Mouse (Mus musculus): ENCODE data around the gene Nipal4.

Nipal4 gene

DNA sequence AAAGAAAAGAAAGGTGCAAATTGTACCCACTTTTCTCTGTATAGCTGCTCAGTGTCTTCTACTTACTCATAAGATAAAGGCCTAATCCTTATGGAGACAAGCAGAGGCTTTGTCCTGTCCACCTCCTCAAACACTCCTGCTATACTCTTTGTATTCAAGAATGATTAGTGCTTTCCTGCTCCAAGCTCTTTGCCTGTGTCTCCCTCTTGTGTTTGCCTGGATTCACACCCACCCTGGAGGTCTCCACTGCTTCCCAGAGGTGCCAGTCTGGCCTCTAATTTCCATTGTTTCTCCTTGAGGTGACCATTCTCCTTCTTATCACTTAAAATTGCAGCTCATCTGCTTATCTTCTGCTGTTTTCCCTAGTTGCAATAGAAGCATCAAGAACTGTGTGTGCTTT lies 8.8 kb downstream of the Nipal4 start:
- no peak for DNase-seq (ENCODE audit: low spot score)

- DNase-seq (ENCODE audit: low spot score) = no peak
Observed at GRCm38 (mm10) chr11:46156945-46157344, 9.4 kb downstream of the Nipal4 start.

DNA sequence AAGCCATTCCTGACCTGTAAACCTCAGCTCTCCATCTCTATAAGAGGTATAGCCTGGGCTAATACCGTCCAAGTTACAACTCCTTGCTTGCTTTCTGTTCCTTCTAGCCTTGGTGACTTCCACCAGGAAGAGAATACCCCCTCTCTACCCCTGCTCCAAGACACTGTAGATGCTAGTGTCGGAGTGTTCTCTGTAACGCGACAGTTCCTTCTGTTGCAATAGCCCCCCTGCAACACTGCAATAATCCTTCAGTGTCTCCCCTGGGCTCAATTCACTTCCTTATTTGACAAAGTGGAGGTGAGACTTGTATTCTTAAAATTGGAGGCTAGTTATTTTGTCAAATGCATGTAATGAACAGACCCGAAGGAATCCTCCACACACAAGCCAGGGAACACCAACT lies 19.7 kb downstream of the Nipal4 start:
- DNase-seq (ENCODE audit: low spot score) = no peak

DNA sequence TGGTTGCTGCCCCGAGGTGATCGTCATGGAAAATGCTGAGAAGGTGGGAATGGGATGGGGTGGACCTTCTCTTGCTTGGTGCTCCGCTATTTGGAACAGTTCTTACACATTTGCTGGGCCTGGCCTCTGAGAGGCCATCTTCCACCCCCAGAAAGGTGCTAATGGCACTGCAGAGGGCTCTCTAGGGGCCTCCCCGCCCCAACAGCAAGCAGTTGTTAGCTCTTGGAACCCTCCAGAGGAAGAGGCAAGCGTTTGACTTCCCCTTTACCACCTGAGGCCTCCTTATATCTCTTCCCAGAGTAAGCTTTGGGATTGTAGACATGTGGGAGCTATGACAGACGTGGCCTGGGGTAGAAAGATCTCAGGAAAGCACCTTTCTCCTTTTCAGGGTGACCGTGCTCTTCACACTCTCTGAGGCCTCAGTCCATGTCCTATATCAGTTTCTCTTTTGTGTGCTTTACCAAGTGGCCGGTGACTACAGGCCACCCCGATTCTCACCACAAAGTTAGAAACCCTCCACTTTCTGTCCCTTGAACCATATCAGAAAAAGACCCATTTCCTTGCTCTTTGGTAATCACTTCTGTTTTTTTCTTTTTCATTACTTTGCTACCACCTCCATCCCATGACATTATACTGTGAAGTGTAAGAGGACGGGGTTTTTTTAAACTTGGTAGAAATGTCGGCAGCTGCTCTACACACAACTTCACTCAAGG lies 21.0 kb downstream of the Nipal4 start:
- no peak for DNase-seq (ENCODE audit: low spot score)

DNA sequence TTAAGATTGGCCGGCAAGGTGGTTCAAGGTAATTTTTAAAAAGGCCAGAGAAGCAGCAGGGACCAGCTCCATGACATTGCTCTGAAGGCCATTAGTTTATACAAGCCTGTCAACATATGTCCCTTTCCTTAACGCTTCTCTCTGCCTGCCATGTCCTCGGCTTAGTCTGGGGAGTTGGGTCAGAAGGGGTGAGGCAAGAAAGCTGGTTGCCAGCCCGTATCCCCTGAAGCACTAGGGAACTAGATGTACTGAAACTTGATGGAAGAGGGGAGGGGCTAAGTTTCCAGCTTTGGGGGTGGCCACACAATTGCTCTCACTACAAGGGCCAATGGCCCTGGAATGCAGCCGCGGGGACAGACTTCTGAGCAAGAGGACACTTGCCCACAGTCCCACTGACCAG lies 23.0 kb downstream of the Nipal4 start:
- no peak for DNase-seq (ENCODE audit: low spot score)

GRCm38 (mm10) chr11:46134899-46135298 lies 31.4 kb downstream of the Nipal4 start:
- no peak for DNase-seq (ENCODE audit: low spot score)

- DNase-seq (ENCODE audit: low spot score) = no peak
Observed at GRCm38 (mm10) chr11:46131022-46131986, 35.0 kb downstream of the Nipal4 start.

DNA sequence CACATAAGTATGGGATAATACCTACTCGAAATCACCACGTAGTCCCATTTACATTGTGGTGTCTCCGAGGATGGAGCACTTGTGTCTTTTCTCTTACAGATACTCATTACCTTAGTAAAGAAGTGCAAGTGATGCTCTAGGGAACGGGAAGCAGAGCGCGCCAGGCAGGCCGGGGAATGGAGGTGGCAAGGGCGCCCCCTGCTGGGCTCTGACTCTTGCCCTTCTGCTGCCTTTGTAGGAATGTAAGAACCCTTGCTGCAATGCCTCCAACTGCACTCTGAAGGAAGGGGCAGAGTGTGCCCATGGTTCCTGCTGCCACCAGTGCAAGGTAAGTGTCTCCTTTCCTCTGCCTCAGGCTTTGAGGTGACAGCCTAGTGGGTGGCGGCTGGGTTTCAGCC lies 37.8 kb downstream of the Nipal4 start:
- no peak for DNase-seq (ENCODE audit: low spot score)

GRCm38 (mm10) chr11:46127621-46128547 lies 38.4 kb downstream of the Nipal4 start:
- peak; percentile 24 for DNase-seq (ENCODE audit: low spot score)

GRCm38 (mm10) chr11:46126827-46127410 lies 39.4 kb downstream of the Nipal4 start:
- no peak for DNase-seq (ENCODE audit: low spot score)

DNA sequence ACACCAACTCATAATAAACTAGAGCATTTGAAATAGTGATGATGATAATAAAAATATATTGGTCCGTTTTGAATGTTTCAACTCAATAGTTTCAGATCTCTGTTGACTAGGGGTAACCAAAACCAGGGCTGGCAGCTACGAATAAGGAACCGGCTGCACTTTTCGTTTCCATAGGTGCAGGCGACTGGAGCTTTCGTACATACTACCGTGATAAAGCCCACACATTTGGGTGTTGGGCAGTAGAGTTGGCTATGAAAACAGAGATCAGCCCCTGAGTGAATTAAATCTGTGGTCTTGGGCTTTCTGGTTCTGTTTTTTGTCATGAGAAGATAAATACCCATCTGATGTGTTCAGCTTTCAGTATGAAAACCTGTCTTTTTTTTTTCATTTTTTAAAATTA lies 40.0 kb downstream of the Nipal4 start:
- DNase-seq (ENCODE audit: low spot score) = no peak

GRCm38 (mm10) chr11:46125835-46126229 lies 40.5 kb downstream of the Nipal4 start:
- no peak for DNase-seq (ENCODE audit: low spot score)

- no peak for DNase-seq (ENCODE audit: low spot score)
Observed at GRCm38 (mm10) chr11:46125093-46125834, 41.0 kb downstream of the Nipal4 start.

GRCm38 (mm10) chr11:46123328-46123866 lies 42.9 kb downstream of the Nipal4 start:
- DNase-seq (ENCODE audit: low spot score) = no peak

GRCm38 (mm10) chr11:46122875-46123274 lies 43.4 kb downstream of the Nipal4 start:
- DNase-seq (ENCODE audit: low spot score) = no peak

DNA sequence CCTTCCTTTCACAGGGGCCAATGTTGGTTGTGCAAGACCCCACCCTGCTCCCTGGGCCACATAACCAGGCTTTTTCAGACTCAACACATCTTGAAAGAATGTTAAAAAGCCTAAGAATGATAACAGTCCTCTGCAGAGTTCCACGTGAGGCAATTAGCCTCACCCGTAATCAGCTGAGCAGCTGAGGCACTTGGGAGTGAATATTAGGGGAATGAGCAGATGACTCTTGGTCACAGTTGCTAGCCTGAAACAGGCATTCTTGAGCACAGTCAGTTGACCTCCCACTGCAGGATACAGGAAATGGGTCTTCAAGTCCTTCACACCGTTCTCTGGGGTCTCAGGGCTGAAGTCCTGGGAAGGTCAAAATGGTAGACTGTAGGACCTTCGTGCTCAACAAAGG lies 44.6 kb downstream of the Nipal4 start:
- no peak for DNase-seq (ENCODE audit: low spot score)

GRCm38 (mm10) chr11:46120084-46120483 lies 46.2 kb downstream of the Nipal4 start:
- no peak for DNase-seq (ENCODE audit: low spot score)

DNA sequence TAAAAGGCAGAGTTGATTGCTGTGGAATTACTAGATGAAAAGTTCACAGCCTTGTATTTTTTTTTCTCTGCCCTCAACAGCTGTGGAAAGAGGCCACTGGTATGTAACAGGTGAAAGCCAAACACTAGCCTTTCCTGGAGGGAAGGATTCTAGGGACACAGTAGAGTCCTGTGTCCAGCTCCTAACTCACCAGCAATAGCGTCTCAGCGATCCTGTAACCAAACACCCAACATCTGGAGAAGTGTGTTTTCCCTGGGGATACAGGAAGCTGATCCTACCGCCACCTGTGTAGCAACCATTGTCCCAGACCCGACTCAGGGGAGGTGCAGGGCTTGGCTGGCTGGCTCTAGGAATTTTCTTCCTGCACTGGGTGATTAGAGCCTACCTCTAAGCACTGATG lies 46.7 kb downstream of the Nipal4 start:
- no peak for DNase-seq (ENCODE audit: low spot score)

DNA sequence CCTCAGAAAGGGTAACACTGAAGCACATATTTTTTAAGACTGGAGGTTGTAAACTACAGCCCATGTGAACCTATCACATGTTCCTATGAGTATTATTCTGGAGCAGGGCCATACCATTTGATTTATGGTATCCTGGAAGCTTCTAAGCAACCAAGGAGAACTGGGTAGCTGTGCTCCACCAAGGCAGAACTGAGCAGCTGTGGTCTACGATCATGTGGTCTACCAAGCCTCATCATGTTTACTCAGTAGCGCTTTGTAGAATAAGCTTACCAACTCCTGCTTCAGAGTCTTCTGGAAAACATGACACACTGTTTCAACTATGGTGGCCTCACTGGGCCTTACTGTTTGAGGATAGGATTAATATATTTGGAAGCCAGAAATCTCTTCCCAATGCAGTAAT lies 49.8 kb downstream of the Nipal4 start:
- no peak for DNase-seq (ENCODE audit: low spot score)

- no peak for DNase-seq (ENCODE audit: low spot score)
Observed at GRCm38 (mm10) chr11:46115411-46116173, 50.7 kb downstream of the Nipal4 start.
